16 mouse cellular contexts compared by ENCODE assay signal in the genomic region with DNA sequence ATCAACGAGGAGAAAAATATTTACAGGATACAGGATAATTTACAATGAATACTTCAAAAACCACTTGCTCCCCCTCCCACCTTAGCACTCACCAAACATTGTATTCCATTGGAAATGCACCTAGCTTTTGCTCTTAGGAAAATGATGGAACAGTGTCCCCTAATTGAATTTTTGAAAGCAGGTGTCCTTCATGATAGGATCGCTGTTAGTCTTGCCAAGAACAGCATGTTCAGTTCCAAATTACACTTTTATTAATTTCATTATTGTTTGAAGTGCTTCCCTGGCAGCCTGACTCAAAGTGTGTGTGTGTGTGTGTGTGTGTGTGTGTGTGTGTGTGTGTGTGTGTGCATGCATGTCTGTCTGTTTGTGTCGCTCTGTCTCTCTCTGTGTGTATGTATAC.
DNase-seq lines count a peak whose midpoint lies in the region; ATAC-seq and TF ChIP-seq lines count a peak whose summit lies in the region.
"Had no signal": no experiment of that assay in that cellular context is flagged by ENCODE, and none has a peak within 500 bp of the region (broad histone marks: within the 10 kb centered on the region; RNA-seq: fewer than 3 reads in every experiment).

No protein-coding gene starts in this region.

- peak overlapping the region; percentile 83 for H3K27ac ChIP-seq in hindbrain, embryonic 10.5 days
- H3K27ac ChIP-seq in hindbrain, embryonic 12.5 days = no peak overlapping the region
- H3K27ac ChIP-seq in forebrain, postnatal 0 days (ENCODE audit: low read depth, low read length) = 0 out of 2 replicates have a peak overlapping the region, but pooled peaks have one; percentile 23
- H3K27ac ChIP-seq in midbrain, embryonic 11.5 days (ENCODE audit: low read depth, low read length) = no peak overlapping the region
- H3K27ac ChIP-seq in neural tube, embryonic 15.5 days (replicated peaks) = 0 out of 2 replicates have a peak overlapping the region, but pooled peaks have one; percentile 41
- H3K27ac ChIP-seq: embryonic facial prominence, embryonic 12.5 days; kidney, postnatal 0 days had no signal

- H3K27me3 ChIP-seq in hindbrain, embryonic 10.5 days (ENCODE audit: insufficient read depth, poor library complexity, severe bottlenecking) = no peaks in the 10 kb centered on the region
- no peaks in the 10 kb centered on the region for H3K27me3 ChIP-seq in hindbrain, embryonic 12.5 days
- no peaks in the 10 kb centered on the region for H3K27me3 ChIP-seq in forebrain, postnatal 0 days (ENCODE audit: insufficient read depth, low read length)
- no peaks in the 10 kb centered on the region for H3K27me3 ChIP-seq in midbrain, embryonic 11.5 days (ENCODE audit: control insufficient read depth, insufficient read depth, low read length)
- H3K27me3 ChIP-seq in neural tube, embryonic 15.5 days (replicated peaks) = no peaks in the 10 kb centered on the region
- H3K27me3 ChIP-seq: embryonic facial prominence, embryonic 12.5 days had no signal

- TF ChIP-seq CTCF in forebrain, postnatal 0 days (IDR thresholded peaks at IDR 0.05; ENCODE audit: low read depth) = no peak

- no peak for DNase-seq in hindbrain, embryonic 10.5 days (ENCODE audit: low spot score)
- DNase-seq in forebrain, postnatal 0 days = peak; percentile 24
- peak; percentile 88 for DNase-seq in midbrain, embryonic 11.5 days (ENCODE audit: low spot score, missing footprints)
- no peak for DNase-seq in adrenal gland, adult (ENCODE audit: inconsistent age in 2 of 2, low spot score in 1 of 2)
- no peak for DNase-seq in heart, adult 11 months
- DNase-seq: adrenal gland, postnatal 10 days; cerebellum, adult 11-12 months; cerebellum, postnatal 36 days; heart, postnatal 4 days; lung, postnatal 14 days; thymus, postnatal 36 days had no signal

- no peak overlapping the region for H3K4me2 ChIP-seq in hindbrain, embryonic 12.5 days (replicated peaks)
- no peak overlapping the region for H3K4me2 ChIP-seq in forebrain, postnatal 0 days (ENCODE audit: low read depth)
- no peak overlapping the region for H3K4me2 ChIP-seq in midbrain, embryonic 11.5 days
- no peak overlapping the region for H3K4me2 ChIP-seq in neural tube, embryonic 15.5 days

- no peak overlapping the region for H3K9ac ChIP-seq in hindbrain, embryonic 12.5 days
- H3K9ac ChIP-seq in forebrain, postnatal 0 days = no peak overlapping the region
- H3K9ac ChIP-seq in midbrain, embryonic 11.5 days (ENCODE audit: low read length) = no peak overlapping the region
- no peak overlapping the region for H3K9ac ChIP-seq in neural tube, embryonic 15.5 days (replicated peaks)
- H3K9ac ChIP-seq: embryonic facial prominence, embryonic 12.5 days had no signal

- H3K4me1 ChIP-seq in hindbrain, embryonic 10.5 days (replicated peaks) = peaks cover 11% of the 10 kb centered on the region
- H3K4me1 ChIP-seq in hindbrain, embryonic 12.5 days = no peaks in the 10 kb centered on the region
- no peaks in the 10 kb centered on the region for H3K4me1 ChIP-seq in forebrain, postnatal 0 days (ENCODE audit: insufficient read depth)
- peaks cover 2% of the 10 kb centered on the region; the same call in 1 of the 2 replicates for H3K4me1 ChIP-seq in midbrain, embryonic 11.5 days (ENCODE audit: control insufficient read depth, insufficient read depth, low read length)
- peaks cover 6% of the 10 kb centered on the region for H3K4me1 ChIP-seq in neural tube, embryonic 15.5 days

- H3K4me3 ChIP-seq in hindbrain, embryonic 10.5 days = no peak overlapping the region
- H3K4me3 ChIP-seq in hindbrain, embryonic 12.5 days = no peak overlapping the region
- no peak overlapping the region for H3K4me3 ChIP-seq in forebrain, postnatal 0 days (ENCODE audit: low read depth, low read length)
- no peak overlapping the region for H3K4me3 ChIP-seq in midbrain, embryonic 11.5 days (ENCODE audit: low read depth, low read length)
- H3K4me3 ChIP-seq in neural tube, embryonic 15.5 days (replicated peaks) = no peak overlapping the region
- H3K4me3 ChIP-seq: embryonic facial prominence, embryonic 12.5 days had no signal

- 70% methylated on average over 3 of the region's 3 CpGs for WGBS in hindbrain, embryonic 10.5 days
- WGBS in hindbrain, embryonic 12.5 days = 66% methylated on average over 3 of the region's 3 CpGs
- 43% methylated on average over 3 of the region's 3 CpGs for WGBS in forebrain, postnatal 0 days
- 71% methylated on average over 3 of the region's 3 CpGs for WGBS in midbrain, embryonic 11.5 days
- WGBS in neural tube, embryonic 15.5 days = 46% methylated on average over 3 of the region's 3 CpGs

- no peaks in the 10 kb centered on the region for H3K36me3 ChIP-seq in hindbrain, embryonic 10.5 days
- H3K36me3 ChIP-seq in hindbrain, embryonic 12.5 days = no peaks in the 10 kb centered on the region
- H3K36me3 ChIP-seq in forebrain, postnatal 0 days (ENCODE audit: insufficient read depth) = no peaks in the 10 kb centered on the region
- H3K36me3 ChIP-seq in midbrain, embryonic 11.5 days (ENCODE audit: control insufficient read depth, insufficient read depth, low read length) = no peaks in the 10 kb centered on the region
- H3K36me3 ChIP-seq in neural tube, embryonic 15.5 days = no peaks in the 10 kb centered on the region
- H3K36me3 ChIP-seq: embryonic facial prominence, embryonic 12.5 days had no signal

- H3K9me3 ChIP-seq in hindbrain, embryonic 10.5 days = no peaks in the 10 kb centered on the region
- no peaks in the 10 kb centered on the region for H3K9me3 ChIP-seq in hindbrain, embryonic 12.5 days (replicated peaks)
- no peaks in the 10 kb centered on the region for H3K9me3 ChIP-seq in forebrain, postnatal 0 days (ENCODE audit: low read length)
- H3K9me3 ChIP-seq in midbrain, embryonic 11.5 days (ENCODE audit: control insufficient read depth, low read length) = no peaks in the 10 kb centered on the region
- no peaks in the 10 kb centered on the region for H3K9me3 ChIP-seq in neural tube, embryonic 15.5 days (replicated peaks)
- H3K9me3 ChIP-seq: embryonic facial prominence, embryonic 12.5 days had no signal

- no peak for ATAC-seq in hindbrain, embryonic 12.5 days (ENCODE audit: low FRiP score)
- ATAC-seq in forebrain, postnatal 0 days = no peak
- ATAC-seq in midbrain, embryonic 11.5 days (ENCODE audit: low FRiP score) = 0 out of 2 replicates have a peak, but pooled peaks have one; percentile 6
- no peak for ATAC-seq in neural tube, embryonic 15.5 days (ENCODE audit: low FRiP score)
- ATAC-seq: intestine, postnatal 0 days had no signal

Comparison
In these comparisons a context has a peak if more than half of its experiments do, and no peak if none do; other contexts are left out.
1. H3K27ac ChIP-seq: peak in hindbrain, embryonic 10.5 days (single experiment), forebrain, postnatal 0 days (single experiment) and neural tube, embryonic 15.5 days (single experiment); none in hindbrain, embryonic 12.5 days (single experiment) and midbrain, embryonic 11.5 days (single experiment).
2. DNase-seq: peak in forebrain, postnatal 0 days (single experiment) and midbrain, embryonic 11.5 days (single experiment); none in hindbrain, embryonic 10.5 days (single experiment), adrenal gland, adult (0 of 2) and heart, adult 11 months (single experiment).